Mouse (Mus musculus): ENCODE results near the gene Rnf220.

Gene Rnf220

DNA sequence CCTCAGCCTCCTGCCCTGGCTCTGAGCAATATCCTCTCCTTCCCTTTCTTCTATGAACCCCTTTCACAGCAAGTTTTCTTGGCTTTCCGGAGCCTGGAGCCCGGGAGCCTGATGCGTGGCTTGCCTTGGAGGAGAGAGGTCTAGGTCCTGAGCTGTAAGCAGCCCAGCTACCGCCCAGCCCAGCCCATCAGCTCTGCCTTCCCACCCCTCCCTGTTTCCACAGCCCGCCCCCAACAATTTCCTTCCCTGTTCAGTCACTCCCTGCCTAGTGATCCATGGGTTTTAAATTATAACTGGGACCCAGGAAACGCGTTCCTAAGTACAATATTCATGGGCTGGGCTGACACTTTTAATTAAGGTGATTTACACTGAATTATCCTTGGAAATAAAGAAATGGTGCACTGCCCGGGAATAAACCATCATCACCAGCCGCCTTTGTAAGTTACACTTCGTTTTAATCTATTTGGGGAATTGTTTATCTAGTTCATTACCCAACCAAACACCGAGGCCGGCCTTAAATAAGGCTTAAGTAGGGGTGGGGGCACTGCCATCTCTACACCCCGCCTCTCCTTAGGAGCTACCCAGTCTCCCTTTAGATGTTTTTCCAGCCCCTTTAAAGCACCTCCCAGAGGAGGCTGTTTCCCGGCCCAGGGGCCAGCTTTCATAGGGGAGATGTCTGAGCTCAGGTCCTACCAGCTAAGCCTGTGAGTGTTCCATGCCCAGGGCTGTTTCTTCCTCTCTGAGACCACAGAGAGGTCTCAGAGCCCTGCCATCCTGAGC, 194.6 kb downstream of the Rnf220 start:
- DNase-seq (ENCODE audit: low read depth), result no peak

DNA sequence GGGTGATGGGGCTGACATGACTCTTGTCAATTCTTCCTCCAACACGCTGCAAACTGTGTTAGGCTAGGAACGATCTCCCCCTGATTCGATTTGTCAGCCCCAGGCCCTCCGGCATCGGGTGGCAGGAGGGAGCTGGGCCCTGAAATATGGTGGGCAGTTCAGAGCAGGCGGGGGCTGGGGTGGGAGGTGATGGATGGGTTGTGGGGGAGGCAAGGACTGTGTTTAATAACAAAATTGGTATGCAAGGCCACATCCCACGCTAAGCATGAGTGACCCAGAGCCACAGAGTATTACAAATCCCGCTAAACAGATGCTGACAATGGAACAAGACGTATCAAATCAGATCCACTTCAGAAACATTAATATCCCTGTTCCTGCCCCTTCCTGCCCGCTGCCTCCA, 196.9 kb downstream of the Rnf220 start:
- no peak for DNase-seq (ENCODE audit: low read depth)

DNA sequence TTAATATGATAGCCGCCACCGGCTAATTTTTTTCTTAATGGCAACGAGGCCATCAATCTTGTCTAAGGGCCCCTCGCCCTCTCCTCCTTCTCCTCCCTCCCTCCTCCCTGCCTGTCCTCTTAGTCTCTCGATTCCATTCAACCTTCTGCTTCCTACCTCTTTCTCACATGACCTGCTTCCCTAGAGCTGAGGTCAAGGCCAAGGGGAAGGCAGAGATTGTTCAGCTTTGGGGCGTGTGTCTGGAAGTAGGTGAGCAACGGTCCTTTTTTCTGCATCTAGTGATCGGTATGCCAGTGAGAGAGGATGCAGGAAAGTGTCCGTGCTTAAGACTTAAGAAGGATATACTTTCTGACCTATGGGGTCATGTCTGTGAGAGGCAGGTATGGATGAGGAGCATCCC, 199.0 kb downstream of the Rnf220 start:
- no peak for DNase-seq (ENCODE audit: low read depth)

DNA sequence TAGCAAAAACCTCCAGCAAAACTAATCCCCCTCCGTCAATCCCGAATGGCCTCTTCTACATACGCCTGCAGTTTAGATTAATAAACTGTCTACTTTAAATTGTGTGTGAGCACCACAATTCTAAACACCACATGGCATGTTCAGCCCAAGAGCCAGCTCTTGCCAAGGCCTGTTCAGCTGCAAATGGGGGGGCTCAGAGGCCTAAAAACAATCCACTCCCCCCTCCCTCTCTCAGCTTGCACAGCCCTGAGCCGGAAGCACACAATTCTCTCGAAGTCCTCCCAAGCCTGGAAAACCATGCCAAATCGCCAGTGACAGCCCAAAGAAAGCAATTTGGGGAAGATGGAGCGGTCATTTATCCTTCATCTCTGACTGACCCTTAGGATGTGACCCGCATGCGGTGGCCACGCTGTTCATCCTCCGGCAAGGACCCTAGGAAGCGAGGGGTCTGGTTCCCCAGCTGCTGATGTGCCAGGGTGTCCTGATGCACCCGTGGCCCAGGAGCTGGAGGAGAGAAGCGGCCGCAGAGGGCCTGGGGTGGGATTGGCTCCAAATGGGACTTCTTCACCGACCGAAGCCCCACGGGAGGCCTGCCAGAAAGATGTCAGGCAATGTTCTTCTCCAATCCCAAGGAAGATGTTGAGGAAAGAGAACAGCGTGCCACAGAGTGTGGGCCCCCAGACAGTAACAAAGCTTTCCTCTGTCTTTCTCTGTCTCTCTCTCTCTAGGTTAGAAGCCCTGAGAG, 199.8 kb downstream of the Rnf220 start:
- no peak for DNase-seq (ENCODE audit: low read depth)

DNA sequence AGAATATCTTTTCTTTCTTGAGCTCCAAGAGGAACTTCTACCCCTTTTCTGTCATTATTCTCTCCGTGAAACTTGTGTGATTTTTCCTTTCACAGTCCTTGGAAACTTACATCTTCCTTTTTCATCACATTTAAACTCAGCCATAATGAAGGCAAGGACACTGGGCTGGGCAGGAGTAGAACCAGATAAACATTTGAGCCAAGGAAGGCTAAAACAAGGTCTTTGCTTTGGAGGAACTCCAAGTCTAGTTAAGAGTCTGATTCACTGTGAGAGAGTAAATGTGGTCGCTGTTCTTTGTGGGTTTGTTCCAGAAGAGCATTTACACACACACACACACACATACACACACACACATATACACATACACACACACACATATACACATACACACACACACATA, 205.2 kb downstream of the Rnf220 start:
- no peak for DNase-seq (ENCODE audit: low read depth)

DNA sequence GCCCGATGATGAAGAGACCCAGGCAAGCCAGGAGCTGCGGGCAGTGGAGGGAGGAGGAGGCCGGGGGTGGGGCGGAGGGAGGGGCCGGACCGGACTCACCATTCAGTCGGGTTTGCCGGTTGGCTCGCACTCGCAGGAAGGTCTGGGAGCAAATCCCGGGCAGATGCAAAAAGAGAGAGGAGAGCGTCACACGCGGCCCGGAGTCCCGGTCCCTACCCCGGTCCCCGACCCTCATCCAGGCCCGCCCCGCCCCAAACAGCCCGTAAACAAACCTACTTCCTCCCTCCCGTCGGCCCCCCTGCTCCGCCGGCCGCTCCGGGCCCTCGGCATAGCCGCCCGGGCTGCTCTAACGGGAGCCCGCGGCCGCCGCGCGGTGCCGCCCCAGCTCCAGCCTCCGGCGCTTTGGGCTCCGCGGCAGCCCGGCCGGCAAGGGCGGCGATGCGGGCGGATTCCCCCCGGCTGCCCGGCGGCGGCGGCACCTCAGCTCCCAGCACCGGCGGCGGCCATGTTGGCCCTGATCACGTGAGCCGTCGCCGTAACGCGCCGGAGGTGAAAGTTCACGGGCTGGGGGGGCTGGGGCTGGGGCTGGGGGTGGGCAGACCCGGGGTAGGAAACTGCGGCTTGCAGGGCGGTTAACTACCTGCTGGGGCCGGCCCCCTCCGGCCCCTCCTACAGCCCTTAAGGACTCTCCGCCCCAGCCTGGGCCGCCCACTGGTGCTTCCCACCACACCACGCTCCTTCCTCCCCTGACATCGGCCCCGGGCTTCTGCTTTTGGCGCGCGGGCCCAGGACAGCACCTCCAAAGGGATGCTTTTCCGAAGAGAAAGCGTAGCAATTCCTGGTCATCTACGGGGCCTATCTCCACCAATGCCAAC, 207.7 kb downstream of the Rnf220 start:
- DNase-seq (ENCODE audit: low read depth), result peak; percentile 63

DNA sequence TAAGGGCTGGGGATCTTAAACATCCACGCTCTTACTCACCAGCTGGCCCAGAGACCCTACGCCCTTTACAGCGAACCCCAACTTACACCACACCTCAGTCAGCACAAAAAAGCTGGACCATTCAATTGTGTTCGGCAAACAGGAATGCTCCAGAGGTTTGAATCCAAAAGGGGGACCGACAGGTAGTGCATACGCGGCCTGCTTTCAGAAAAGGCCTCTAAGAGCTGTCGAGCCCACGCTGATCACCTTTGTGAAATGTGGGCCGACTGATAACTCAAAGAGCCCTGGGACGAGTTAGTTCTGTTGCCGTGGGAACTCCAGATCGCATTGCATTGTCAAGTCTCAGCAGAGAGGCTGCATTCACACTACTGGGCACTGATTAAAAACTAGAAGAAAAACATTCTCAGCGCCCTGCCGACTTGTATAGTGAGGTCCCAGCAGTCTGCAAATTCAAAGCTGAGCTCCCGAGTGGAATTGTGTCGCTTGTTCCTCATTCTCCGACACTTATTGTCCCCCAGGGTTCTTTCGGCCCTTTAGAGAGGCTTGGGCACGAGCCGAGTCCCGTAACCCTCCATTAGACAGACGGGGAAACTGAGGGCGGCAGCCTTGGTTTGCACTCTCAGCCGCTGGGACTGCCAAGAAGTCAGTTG, 208.4 kb downstream of the Rnf220 start:
- no peak for DNase-seq (ENCODE audit: low read depth)

DNA sequence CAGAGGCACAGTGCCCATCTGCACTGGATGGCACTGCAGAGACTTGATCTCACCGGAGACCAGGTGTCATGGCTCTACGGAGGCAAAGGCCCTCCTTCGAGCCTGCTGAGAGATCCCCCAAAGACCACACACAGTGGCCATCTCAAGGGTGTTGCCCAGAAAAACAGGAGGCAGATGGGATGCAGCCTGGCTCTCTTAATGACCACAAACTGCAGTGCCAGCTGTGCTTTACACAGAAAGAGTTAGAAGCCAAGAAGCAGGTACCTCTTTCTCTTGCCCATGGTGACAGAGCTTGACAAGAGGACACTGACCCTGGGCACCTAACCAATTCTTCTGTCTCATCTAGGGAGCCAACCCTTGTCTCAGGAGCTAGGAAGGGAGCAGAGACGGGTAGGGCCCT, 212.5 kb downstream of the Rnf220 start:
- DNase-seq (ENCODE audit: low read depth), result no peak

DNA sequence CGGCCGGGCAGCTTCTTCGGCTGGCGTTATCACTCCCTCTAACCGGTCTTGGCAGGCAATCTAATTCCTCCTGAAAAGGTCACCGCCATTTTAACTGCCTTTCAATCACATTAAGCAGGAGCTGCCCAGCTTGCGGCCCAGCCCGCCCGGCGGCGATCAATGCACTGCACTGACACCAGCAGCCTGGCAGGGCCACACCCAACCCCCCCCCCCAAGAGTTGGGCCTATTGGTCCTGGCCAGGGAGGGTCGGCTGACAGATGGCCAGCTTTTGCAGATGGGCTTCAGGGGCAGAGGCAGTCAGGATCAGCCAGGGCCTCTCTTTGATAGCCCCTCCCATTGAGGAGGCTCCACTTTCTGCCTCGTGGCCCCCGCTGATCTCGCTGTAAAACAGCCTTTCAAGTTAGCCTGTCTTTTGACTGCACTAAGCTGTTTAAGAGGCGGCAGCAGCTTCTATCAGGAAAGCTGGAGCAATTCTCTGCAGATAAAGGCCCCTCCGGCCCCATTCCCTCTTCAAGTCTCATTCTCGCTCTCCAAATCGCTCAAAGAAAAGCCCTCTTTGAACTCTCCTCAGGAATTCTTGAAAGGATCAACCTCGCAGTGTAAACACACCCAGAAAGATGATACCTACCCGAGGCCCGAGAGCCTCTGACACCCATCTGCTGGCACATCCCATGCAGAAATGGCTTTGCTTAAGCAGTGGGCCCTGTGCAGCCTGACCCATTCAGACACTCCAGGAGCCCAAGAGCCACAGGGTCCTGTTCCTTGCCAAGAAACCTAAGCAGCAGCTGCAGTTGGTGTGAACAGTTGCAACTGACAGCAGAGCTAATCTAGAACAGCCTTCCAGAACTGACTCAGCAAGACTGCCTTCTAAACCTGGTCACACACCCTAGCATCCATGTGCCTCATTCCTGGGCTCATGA, 213.3 kb downstream of the Rnf220 start:
- no peak for DNase-seq (ENCODE audit: low read depth)

DNA sequence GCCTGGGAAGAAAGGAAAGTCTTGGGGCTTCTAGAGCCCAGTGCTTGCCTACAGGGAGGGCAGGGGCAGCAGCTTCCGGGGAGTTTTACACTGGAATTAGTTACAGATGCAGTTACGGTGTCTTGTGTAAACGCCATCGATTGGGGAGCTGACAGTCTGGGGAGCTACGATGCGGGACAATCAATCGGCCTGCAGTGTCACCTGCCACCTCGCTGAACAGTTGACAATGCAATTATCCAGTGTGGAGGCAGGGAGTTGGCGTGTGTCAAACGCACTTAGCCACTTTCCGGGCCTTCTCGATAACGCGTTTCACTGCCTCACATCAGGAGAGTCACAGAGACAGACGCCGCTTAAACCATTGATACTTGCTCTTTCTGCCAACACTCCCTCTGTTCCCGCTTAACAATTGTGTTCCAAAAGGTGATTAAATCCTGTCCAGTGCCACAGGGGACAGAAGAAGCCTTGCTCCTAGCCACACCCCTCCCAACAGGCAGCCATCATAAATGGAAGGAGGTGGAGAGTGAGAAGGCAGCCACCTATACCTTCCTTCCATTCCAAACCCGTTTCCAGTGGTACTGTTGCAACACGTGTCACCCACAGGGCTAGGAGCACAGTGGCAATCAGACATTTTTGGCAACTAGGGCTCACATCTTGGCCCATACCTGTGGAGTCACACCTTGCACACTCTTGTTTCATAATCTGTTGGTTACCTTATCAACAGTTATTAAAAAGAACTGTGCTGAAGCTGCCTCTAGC, 215.6 kb downstream of the Rnf220 start:
- DNase-seq (ENCODE audit: low read depth), result no peak

DNA sequence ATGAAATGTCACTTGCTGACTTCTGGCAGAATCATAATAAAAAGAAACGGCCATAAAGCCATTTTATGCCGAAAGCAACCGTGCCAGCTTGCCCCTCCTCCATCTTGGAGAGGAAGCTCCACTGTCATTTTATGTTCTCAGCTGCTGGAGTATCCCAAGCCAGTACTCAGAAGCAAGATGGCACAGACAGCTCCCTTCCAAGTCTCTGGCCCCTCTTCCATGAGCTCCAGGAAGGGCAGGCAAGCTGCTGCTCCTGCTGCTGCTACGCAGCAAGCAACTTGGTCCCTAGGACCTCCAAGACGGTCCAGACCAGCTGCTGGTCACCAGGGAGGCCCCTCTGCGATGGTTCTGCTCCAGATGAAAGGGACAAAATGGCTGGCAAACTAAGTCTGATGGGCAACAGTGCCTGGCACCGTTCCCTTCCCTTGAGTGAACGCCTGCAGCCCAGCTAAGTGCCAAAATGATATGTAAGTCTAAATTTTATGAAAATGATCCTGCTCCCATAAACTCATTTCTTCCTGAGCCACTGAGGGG, 216.4 kb downstream of the Rnf220 start:
- DNase-seq (ENCODE audit: low read depth), result no peak

DNA sequence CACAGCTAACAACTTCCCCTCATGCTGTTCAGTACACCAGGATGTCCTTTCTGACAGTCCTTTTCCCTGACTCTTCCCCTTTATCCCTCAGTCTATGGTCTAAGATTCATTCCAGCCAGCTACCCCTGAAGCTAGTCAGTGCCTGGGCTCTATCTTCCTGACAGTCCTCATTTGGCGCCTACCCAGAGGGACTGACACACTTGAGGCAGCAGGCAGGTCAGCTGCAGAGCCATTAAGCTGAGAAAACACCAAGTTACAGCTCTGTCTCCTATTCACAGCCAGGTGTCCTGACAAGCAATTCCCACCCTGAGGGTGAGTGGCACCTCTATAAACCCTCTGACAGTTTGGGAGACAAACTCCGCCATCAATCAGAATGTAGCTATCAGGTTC, 217.6 kb downstream of the Rnf220 start:
- no peak for DNase-seq (ENCODE audit: low read depth)

DNA sequence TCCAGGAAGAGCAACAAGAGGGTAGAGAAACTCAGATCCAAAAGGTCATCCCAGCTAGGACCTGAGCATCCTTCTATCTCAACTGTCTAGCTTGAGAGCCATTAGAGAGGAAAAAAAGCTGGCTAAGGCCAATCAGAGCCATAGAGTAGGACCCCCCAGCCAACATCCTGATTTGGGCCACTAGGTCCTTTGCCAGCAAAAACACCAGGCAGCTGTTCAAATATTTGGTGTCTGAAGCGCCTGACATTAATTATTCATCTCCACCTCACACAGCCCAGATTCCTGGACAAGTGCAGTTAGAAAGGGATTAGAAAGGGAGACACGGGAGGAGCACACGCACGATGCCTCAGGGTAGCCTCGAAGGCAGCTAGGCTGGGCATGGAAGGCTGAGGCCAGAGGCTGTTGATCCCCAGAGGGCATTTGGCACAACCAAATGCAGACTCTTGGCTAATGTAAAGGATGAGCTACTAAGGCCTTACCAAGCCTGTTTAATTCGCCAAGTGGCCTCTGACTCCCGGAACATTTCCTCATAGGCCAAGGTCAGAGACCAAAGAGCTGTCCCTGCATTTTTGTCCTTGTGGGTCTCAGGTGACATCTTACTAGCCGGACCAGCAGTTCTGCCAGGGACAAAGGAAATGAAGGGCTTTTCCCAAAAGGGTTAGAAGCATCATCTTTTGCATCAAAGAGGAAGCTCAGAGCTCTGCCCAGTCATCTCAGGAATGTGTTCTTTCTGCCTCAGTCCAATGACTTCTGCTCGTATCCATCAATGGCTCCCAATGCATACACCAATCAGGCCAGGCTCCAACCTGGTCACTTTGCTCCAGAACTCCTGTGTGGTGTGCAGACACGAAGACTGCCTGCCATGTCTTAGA, 218.2 kb downstream of the Rnf220 start:
- DNase-seq (ENCODE audit: low read depth), result no peak

DNA sequence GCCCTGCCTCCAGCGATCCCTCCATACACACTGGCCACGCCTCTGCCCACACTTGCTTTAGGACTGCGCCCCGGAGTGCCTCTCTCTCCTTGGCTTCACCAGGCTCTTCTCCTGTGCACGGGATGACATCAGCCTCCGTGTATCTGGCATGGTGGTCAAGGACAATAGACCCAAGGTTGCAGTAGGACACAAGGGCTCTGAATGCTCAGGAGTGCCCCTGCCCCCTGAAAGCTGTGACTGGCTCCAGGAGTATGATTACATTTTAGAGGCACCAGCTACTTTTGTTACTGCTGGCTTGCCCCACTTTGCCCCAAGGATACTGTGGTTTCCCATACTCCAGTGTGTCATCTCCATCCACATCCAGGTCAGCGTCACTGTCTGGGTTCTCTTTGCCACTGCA, 219.2 kb downstream of the Rnf220 start:
- DNase-seq (ENCODE audit: low read depth), result no peak

DNA sequence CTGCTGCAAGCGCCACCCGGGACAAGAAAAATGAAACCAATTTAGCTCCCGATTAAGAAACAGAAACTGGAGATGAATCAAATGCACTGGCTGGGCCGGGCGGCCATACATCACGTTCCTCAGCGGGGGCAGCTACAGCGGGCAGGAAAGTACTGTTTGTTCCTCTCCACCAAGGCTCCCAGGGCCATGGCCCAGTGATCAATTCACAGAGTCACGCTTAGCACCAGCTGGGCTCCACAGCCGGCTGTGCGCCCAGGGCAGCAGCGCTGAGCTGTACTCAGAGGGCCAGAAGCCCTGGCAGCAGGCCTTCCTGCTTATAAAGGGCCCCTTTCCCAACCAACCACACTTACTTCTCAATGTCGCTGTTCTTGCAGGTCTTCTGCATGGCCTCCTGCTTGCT, 219.8 kb downstream of the Rnf220 start:
- DNase-seq (ENCODE audit: low read depth), result no peak

DNA sequence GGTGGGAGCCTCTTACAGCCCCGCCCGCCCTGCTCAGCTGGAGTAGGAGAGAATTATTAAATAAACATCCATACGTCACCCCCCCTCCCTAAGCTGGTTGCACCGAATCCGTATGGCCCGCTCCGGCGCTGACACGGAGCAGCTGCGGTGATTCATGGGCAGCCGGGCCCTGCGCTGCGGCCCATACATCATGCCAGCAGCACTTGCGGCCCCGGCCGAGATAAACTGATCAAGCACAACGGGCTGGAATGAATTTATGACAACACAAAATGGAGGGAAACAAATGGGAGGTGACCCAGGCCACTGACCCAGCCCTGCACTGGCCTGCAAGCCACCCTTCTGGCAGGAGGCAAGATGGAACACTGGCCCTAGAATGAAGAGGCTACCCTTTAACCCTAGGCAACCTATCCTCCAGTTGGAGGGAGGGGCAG, 220.6 kb downstream of the Rnf220 start:
- no peak for DNase-seq (ENCODE audit: low read depth)

DNA sequence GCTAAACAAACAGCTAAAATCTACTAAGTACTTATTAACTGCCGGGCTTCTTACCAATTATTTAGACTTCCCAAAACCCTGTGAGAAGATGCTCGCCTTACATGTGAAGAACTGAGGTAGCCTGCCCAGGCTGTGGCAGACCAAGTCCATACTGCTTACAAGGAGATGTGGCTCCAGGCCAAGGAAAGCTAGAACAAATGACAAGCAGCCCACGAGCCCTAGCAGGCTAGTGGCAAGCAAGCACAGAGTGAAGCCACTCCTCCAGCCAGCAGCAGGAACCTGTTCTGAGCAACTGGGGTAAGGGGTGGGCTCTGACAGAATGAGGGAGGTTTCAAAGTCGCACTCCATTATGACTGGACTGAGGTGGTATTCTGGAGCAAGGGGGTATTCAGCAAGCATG, 222.1 kb downstream of the Rnf220 start:
- no peak for DNase-seq (ENCODE audit: low read depth)

DNA sequence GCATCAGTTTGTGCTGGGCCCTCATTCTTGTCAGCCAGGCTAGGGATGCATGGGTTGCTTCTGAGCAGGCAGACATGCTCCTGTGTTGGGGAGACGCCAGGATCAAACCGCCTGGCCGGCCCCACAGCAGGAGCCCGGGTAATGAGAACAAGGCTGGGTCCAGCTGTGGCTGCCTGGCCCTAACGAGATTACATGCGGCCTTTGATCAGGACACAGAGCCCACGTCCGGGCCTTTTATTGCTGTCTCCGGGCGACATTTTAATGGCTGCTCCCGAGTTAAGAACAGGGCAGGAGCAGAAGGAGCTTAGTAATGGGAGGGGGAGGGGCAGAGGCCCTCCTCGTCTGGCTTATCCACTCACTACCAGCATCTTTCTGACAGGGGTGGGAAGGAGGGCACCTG, 224.4 kb downstream of the Rnf220 start:
- DNase-seq (ENCODE audit: low read depth), result no peak

DNA sequence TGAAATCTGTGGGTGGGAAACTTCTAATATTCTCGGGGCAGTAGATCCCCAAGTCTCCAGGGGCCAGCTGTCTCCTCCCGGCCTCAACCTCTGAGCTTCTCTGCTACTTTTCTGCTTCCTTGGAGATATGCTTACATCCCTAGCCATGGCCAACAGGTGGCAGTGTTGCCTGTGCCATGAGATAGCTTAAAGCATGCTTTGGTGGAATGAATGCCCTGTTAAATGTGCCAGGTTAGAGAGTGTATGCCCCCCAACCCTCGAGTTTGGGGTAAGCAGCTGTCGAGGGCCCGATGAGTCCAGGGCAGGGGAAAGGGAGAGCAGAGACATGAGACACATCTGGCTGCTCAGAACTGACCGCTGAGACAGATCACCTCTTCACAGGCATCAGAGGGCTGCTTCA, 226.6 kb downstream of the Rnf220 start:
- peak; percentile 84 for DNase-seq (ENCODE audit: low read depth)
